Mouse (Mus musculus) hindbrain, embryonic 15.5 days (tissue): Measurements from ENCODE around the gene Camkmt. TPM values are rescaled to one million over a fixed set of nuclear protein-coding genes. Genes with fewer than 3 reads are reported as not detected.

Experiments used
- ATAC-seq: fragments of 200-750 bp; cut with Nextera tagmentation; 2 replicates; pipeline ENCODE4 v1.8.0; 2017; ENCODE audit warnings: low read depth, moderate number of reproducible peaks, moderate TSS enrichment; ENCODE audit not compliant: low FRiP score
- H3K27ac ChIP-seq: fragments of 300-500 bp; sonication (generic); replicated peaks from 2 replicates; pipeline ENCODE4 v1.5.1; 2015; ENCODE audit warnings: mild to moderate bottlenecking, inconsistent platforms
- H3K27me3 ChIP-seq: fragments of 300-500 bp; sonication (generic); 2 replicates; pipeline ENCODE4 v1.6.1; 2015; ENCODE audit warnings: control low read depth, inconsistent platforms
- H3K36me3 ChIP-seq: fragments of 300-500 bp; sonication (generic); 2 replicates; pipeline ENCODE4 v1.6.1; 2015; ENCODE audit warnings: control low read depth, inconsistent platforms
- H3K4me1 ChIP-seq: fragments of 300-500 bp; sonication (generic); replicated peaks from 2 replicates; pipeline ENCODE4 v1.6.1; 2015; ENCODE audit warnings: control low read depth, inconsistent platforms
- H3K4me2 ChIP-seq: fragments of 300-500 bp; sonication (generic); 2 replicates; pipeline ENCODE4 v1.6.1; 2015; ENCODE audit warnings: moderate library complexity, mild to moderate bottlenecking, inconsistent platforms
- H3K4me3 ChIP-seq: fragments of 300-500 bp; sonication (generic); 2 replicates; pipeline ENCODE4 v1.5.1; 2015; ENCODE audit warnings: mild to moderate bottlenecking, inconsistent platforms
- H3K9ac ChIP-seq: fragments of 300-500 bp; sonication (generic); 2 replicates; pipeline ENCODE4 v1.6.1; 2015; ENCODE audit warnings: inconsistent platforms
- H3K9me3 ChIP-seq: fragments of 300-500 bp; sonication (generic); 2 replicates; pipeline ENCODE4 v1.6.1; 2016; ENCODE audit warnings: control low read depth, inconsistent platforms
- WGBS: fragments of 180-500 bp; shearing (Covaris S2); methylation state at CpG from one replicate; pipeline ENCODE4 v1.1.7; 2015; 5-methylcytosine and 5-hydroxymethylcytosine counted together
- polyA plus RNA-seq: library from polyadenylated mRNA; unstranded; fragments of >200 nt; fragmentation: Nextera tagmentation; extraction: Ambion mirVana; gene quantifications from 2 replicates; pipeline ENCODE4 v1.2.1, GENCODE M21; 2015

Camkmt gene
- polyA plus RNA-seq, 1 experiment from 2014 or later = 20.8 TPM

GRCm38 (mm10) chr17:85353636-85354035 lies 263.3 kb downstream of the Camkmt start:
- Histone ChIP-seq H3K9ac (no peak overlapping the region), H3K36me3 (no peaks in the 10 kb centered on the region), H3K9me3 (no peaks in the 10 kb centered on the region), H3K4me2 (no peak overlapping the region), H3K4me1 (no peaks in the 10 kb centered on the region; the same call in 1 of the 2 replicates), H3K4me3 (no peak overlapping the region), H3K27me3 (no peaks in the 10 kb centered on the region), H3K27ac (no peak overlapping the region)
- WGBS = 67% methylated on average over 10 of the region's 10 CpGs
- ATAC-seq = no peak

GRCm38 (mm10) chr17:85355356-85355755 lies 265.0 kb downstream of the Camkmt start:
- no peaks in the 10 kb centered on the region for H3K27me3 ChIP-seq
- WGBS = 88% methylated on average over 9 of the region's 9 CpGs
- H3K9ac ChIP-seq = no peak overlapping the region
- no peak overlapping the region for H3K27ac ChIP-seq
- ATAC-seq = no peak
- H3K4me1 ChIP-seq = no peaks in the 10 kb centered on the region; the same call in 1 of the 2 replicates
- H3K4me2 ChIP-seq = no peak overlapping the region
- no peaks in the 10 kb centered on the region for H3K9me3 ChIP-seq
- H3K4me3 ChIP-seq = no peak overlapping the region
- H3K36me3 ChIP-seq = no peaks in the 10 kb centered on the region

DNA sequence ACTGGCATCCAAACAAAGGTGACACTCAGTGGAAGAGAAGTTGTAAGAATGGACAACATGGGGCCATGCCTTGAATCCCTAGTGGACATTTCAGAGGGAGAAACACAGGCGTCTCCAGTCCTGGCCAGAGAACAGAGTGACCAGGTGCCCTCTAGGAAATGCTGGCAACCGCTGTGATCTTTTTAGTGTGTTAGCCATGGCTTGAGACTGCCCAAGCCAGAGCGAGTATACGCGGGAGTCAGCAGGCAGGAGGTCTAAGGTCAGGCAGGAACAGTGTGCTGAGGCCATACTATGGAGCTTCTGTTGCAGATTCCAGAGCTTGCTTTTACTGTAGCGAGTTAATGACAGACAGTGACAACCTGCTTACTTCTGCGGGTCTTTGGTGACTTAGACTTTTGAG lies 270.7 kb downstream of the Camkmt start:
- H3K4me2 ChIP-seq = no peak overlapping the region
- H3K9ac ChIP-seq = no peak overlapping the region
- no peaks in the 10 kb centered on the region for H3K4me1 ChIP-seq
- WGBS = 88% methylated on average over 7 of the region's 7 CpGs
- H3K9me3 ChIP-seq = no peaks in the 10 kb centered on the region
- H3K36me3 ChIP-seq = no peaks in the 10 kb centered on the region
- ATAC-seq = no peak
- no peak overlapping the region for H3K27ac ChIP-seq
- H3K4me3 ChIP-seq = no peak overlapping the region
- H3K27me3 ChIP-seq = no peaks in the 10 kb centered on the region

DNA sequence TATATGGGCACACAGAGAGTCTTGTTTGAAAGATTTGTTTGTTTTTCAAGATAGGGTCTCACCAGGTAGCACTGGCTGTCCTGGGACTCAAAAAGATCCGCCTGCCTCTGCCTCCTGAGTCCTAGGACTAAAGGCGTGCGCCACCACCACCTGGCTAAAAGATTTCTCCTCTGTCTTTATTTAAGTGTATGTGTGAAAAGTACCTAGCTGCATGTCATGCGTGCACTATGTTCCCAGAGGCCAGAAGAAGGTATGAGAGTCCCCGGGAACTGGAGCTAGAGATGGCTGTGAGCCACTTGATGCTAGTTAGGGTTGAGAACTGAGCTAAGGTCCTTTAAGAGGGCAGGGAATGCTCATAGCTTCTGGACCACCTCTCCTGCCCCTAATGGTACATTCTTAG lies 277.0 kb downstream of the Camkmt start:
- Histone ChIP-seq H3K27me3 (no peaks in the 10 kb centered on the region), H3K9ac (no peak overlapping the region), H3K9me3 (no peaks in the 10 kb centered on the region), H3K4me2 (no peak overlapping the region), H3K4me3 (no peak overlapping the region), H3K4me1 (no peaks in the 10 kb centered on the region), H3K27ac (no peak overlapping the region), H3K36me3 (no peaks in the 10 kb centered on the region)
- 97% methylated on average over 5 of the region's 5 CpGs for WGBS
- no peak for ATAC-seq

DNA sequence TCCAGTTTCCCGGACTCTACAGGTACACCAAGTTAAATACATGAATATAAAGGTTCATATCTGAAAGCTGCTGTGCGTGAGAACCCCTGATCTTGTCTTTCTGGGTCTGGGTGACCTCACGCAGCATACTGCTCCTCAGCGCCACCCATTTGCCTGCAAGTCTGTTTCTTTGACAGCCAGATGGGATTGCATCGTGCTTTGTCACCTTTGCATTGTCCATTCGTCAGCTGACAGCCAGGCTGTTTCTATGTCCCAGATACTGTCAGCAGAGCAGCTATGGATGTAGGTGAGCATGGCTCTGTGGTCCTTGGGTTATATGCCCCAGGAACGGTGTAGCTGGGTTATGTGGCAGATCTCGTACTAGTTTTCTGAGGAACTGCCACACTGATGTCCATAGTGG lies 278.4 kb downstream of the Camkmt start:
- H3K4me2 ChIP-seq = no peak overlapping the region
- H3K4me1 ChIP-seq = no peaks in the 10 kb centered on the region
- H3K9ac ChIP-seq = no peak overlapping the region
- no peaks in the 10 kb centered on the region for H3K9me3 ChIP-seq
- H3K27ac ChIP-seq = no peak overlapping the region
- no peak for ATAC-seq
- no peak overlapping the region for H3K4me3 ChIP-seq
- 78% methylated on average over 8 of the region's 8 CpGs for WGBS
- no peaks in the 10 kb centered on the region for H3K27me3 ChIP-seq
- no peaks in the 10 kb centered on the region for H3K36me3 ChIP-seq

GRCm38 (mm10) chr17:85372076-85372475 lies 281.7 kb downstream of the Camkmt start:
- H3K9ac ChIP-seq = no peak overlapping the region
- WGBS = 87% methylated on average over 13 of the region's 13 CpGs
- no peak for ATAC-seq
- H3K36me3 ChIP-seq = no peaks in the 10 kb centered on the region
- H3K27ac ChIP-seq = no peak overlapping the region
- no peak overlapping the region for H3K4me3 ChIP-seq
- H3K9me3 ChIP-seq = no peaks in the 10 kb centered on the region
- H3K4me1 ChIP-seq = peaks cover 4% of the 10 kb centered on the region; the same call in 1 of the 2 replicates
- no peak overlapping the region for H3K4me2 ChIP-seq
- H3K27me3 ChIP-seq = no peaks in the 10 kb centered on the region

GRCm38 (mm10) chr17:85372523-85372922 lies 282.2 kb downstream of the Camkmt start:
- WGBS = 92% methylated on average over 7 of the region's 7 CpGs
- peaks cover 4% of the 10 kb centered on the region; the same call in 1 of the 2 replicates for H3K4me1 ChIP-seq
- no peak for ATAC-seq
- no peak overlapping the region for H3K27ac ChIP-seq
- no peak overlapping the region for H3K4me3 ChIP-seq
- H3K36me3 ChIP-seq = no peaks in the 10 kb centered on the region
- no peaks in the 10 kb centered on the region for H3K9me3 ChIP-seq
- no peak overlapping the region for H3K9ac ChIP-seq
- H3K27me3 ChIP-seq = no peaks in the 10 kb centered on the region
- no peak overlapping the region for H3K4me2 ChIP-seq

DNA sequence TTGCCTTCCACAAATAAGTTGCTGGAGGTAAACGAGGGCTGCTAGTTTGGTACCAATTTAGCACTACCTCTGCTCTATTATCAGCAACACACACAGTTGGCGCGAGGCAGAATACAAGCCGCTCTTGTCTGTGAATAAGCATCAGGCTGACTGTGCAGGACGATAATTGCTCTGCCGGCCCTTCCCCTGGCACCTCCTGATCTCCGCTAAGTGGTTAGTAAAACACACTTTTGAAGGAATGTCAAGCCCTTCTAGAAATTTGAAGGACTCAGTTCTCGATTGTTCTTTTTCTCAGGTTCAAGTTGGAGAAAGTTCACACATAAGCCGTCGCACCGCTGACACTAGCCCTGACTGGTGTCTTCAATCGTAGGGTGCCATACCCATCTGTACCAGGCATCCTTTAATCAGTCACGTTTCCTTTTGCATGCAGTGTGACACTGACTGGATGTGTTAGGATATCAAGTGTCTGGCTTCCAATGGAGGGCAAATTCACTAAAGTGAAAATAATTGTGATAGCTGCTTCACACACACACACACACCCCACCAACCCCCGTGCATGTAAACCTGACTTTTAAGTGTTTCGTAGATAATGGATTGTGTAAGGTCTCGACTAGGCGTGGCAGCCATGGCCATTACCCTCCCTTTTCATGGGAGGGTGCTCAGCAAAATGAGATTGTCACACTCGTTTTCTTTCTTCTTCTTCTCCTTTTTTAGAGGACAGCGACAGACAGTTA lies 283.9 kb downstream of the Camkmt start:
- H3K9ac ChIP-seq = no peak overlapping the region
- H3K36me3 ChIP-seq = no peaks in the 10 kb centered on the region
- no peaks in the 10 kb centered on the region for H3K27me3 ChIP-seq
- H3K4me2 ChIP-seq = no peak overlapping the region
- H3K4me3 ChIP-seq = no peak overlapping the region
- no peak overlapping the region for H3K27ac ChIP-seq
- H3K4me1 ChIP-seq = peaks cover 4% of the 10 kb centered on the region; the same call in 1 of the 2 replicates
- no peaks in the 10 kb centered on the region for H3K9me3 ChIP-seq
- ATAC-seq = no peak
- 73% methylated on average over 19 of the region's 19 CpGs for WGBS

DNA sequence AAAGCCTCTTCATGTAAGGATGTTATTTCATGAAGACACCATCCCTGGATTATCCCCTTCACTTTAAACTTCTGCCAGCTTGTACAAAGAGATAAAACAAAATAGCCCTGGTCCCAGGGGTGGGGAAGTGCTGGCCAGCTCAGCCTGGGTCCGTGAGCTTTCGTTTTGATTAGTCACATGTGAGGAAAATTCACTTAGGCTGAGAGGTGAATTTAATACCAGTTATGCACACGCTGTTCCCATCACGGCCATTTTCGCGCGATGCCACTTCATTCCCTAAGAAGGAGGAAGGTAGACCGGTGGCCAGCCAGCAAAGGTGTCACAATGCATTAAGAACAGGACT lies 284.5 kb downstream of the Camkmt start:
- no peaks in the 10 kb centered on the region for H3K36me3 ChIP-seq
- H3K27ac ChIP-seq = no peak overlapping the region
- WGBS = 70% methylated on average over 8 of the region's 8 CpGs
- H3K9me3 ChIP-seq = no peaks in the 10 kb centered on the region
- no peak for ATAC-seq
- H3K4me1 ChIP-seq = peaks cover 4% of the 10 kb centered on the region; the same call in 1 of the 2 replicates
- no peaks in the 10 kb centered on the region for H3K27me3 ChIP-seq
- no peak overlapping the region for H3K9ac ChIP-seq
- no peak overlapping the region for H3K4me3 ChIP-seq
- H3K4me2 ChIP-seq = no peak overlapping the region

DNA sequence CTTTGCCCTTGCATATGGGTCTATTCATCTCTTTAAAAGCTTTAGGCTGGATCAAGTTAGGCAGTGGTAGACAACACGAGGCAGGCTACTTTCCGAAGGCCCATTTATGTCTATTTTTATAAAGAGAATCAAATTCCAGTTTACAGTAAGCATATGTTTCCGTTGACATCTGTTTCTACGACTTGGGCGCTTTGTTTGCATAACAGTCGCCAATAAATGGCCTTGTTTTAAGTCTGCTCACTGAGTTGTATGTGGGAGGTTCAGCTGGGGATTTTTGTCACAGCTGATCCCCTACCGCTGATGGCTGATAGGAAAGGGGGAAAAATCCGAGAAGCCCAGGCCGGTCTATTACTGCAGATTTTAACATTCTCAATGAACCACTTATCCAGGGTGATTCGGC lies 285.2 kb downstream of the Camkmt start:
- 61% methylated on average over 10 of the region's 10 CpGs for WGBS
- H3K27me3 ChIP-seq = no peaks in the 10 kb centered on the region
- H3K4me3 ChIP-seq = no peak overlapping the region
- ATAC-seq = no peak
- H3K9me3 ChIP-seq = no peaks in the 10 kb centered on the region
- no peak overlapping the region for H3K9ac ChIP-seq
- no peaks in the 10 kb centered on the region for H3K36me3 ChIP-seq
- H3K27ac ChIP-seq = no peak overlapping the region
- peaks cover 4% of the 10 kb centered on the region; the same call in 1 of the 2 replicates for H3K4me1 ChIP-seq
- no peak overlapping the region for H3K4me2 ChIP-seq

DNA sequence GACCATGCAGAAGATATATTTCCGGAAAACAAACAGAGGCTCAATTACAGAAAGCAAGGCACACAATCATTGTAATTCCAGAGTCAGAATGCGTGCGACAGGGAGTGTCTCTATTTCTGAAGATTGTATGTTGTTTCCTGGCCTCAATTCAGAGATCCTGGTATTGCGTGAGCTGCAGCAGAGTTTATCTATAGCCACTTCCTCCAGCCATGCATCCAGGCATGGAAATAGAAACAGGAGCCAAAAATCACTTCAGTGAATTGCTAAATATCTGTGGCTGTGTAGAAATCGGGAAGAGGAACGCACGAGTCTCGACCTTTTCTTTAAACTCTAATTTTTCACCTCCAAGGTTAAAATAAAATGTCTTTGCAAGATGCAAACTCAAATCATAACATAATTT lies 287.1 kb downstream of the Camkmt start:
- no peaks in the 10 kb centered on the region for H3K9me3 ChIP-seq
- no peak overlapping the region for H3K4me3 ChIP-seq
- H3K4me1 ChIP-seq = peaks cover 4% of the 10 kb centered on the region; the same call in 1 of the 2 replicates
- ATAC-seq = no peak
- no peak overlapping the region for H3K4me2 ChIP-seq
- no peaks in the 10 kb centered on the region for H3K36me3 ChIP-seq
- H3K9ac ChIP-seq = no peak overlapping the region
- H3K27me3 ChIP-seq = no peaks in the 10 kb centered on the region
- no peak overlapping the region for H3K27ac ChIP-seq
- WGBS = 87% methylated on average over 8 of the region's 8 CpGs

DNA sequence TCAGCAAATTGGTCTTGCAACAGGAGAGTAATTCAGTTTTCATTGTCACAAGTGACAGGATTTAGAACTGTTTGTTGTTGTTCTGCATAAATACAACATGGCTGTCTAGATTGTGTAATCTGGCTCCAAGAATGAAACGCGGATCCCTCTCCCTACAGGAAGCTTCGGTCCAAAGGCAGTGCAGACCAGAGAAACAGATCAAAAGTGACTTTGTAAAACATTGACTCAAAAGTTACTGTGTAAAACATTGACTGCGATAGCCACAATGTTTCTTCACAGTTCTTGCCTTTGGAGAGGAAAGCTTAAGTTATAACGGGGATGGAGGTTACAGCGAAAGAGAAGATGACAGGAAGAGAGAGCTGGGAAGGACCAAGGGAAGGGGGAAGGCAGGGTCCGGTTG lies 288.7 kb downstream of the Camkmt start:
- Histone ChIP-seq H3K4me1 (peaks cover 4% of the 10 kb centered on the region; the same call in 1 of the 2 replicates), H3K9me3 (no peaks in the 10 kb centered on the region), H3K27me3 (no peaks in the 10 kb centered on the region), H3K27ac (no peak overlapping the region), H3K36me3 (no peaks in the 10 kb centered on the region), H3K4me2 (no peak overlapping the region), H3K9ac (no peak overlapping the region), H3K4me3 (no peak overlapping the region)
- no peak for ATAC-seq
- WGBS = 95% methylated on average over 7 of the region's 7 CpGs
